ENCODE assay signal across 9 mouse cellular contexts in genomic region chr12:111377986-111378490, GRCm38 (mm10). TPM values are rescaled to one million over a fixed set of nuclear protein-coding genes. Genes with fewer than 3 reads are reported as not detected.
DNase-seq lines count a peak whose midpoint lies in the region; ATAC-seq and TF ChIP-seq lines count a peak whose summit lies in the region.
"Had no signal": no experiment of that assay in that cellular context is flagged by ENCODE, and none has a peak within 500 bp of the region (broad histone marks: within the 10 kb centered on the region; RNA-seq: fewer than 3 reads in every experiment).

No protein-coding gene starts in this region.

- no peak for TF ChIP-seq CTCF in bone marrow, adult 2 months (IDR thresholded peaks at IDR 0.05; ENCODE audit: control insufficient read depth, insufficient read depth, low read length)

- TF ChIP-seq POLR2A in bone marrow, adult 2 months (IDR thresholded peaks at IDR 0.05; ENCODE audit: borderline replicate concordance, control insufficient read depth, low read depth, low read length): no peak

- peak overlapping the region; percentile 77 for H3K4me3 ChIP-seq in bone marrow, adult 2 months (replicated peaks; ENCODE audit: control insufficient read depth, low read depth, low read length)

- no peaks in the 10 kb centered on the region for H3K4me1 ChIP-seq in bone marrow, adult 2 months (ENCODE audit: control insufficient read depth, insufficient read depth, low read length)

- 2% methylated on average over 32 of the region's 32 CpGs for WGBS in bone marrow, adult 2 months

- DNase-seq in heart, adult 8-10 months (ENCODE audit: low spot score): peak; percentile 53
- no peak for DNase-seq in heart, postnatal 36 days
- peak; percentile 21 for DNase-seq in forelimb bud, embryonic 11.5 days (ENCODE audit: low read depth, low spot score)
- DNase-seq in kidney, postnatal 25 days: peak; percentile 56 to 77
- DNase-seq in urinary bladder, postnatal 4 days (ENCODE audit: low spot score in 2 of 2): no peak
- no peak for DNase-seq in gastrocnemius, postnatal 36 days

- peak overlapping the region; percentile 17; the same call in 1 of the 2 replicates for H3K27ac ChIP-seq in bone marrow, adult 2 months (ENCODE audit: control insufficient read depth, insufficient read depth, low read depth, low read length, poor library complexity)

- intact Hi-C loops in heart, postnatal 36 days (cut with DNase I): loop anchor here (2.0 kb wide), 1 partner anchor 17 kb away; no protein-coding TSS in a partner anchor
- intact Hi-C loops in gastrocnemius, postnatal 36 days (cut with DNase I): no loop called here

- ATAC-seq in megakaryocyte, adult 5-6 weeks (ENCODE audit: poor library complexity, severe bottlenecking): peak; percentile 22; the same call in 1 of the 2 replicates

RNA-seq across cellular contexts. Expression of gene Cdc42bpb, which starts 0.5 kb away (rescaled TPM):
- 10 to 100 TPM; 45.5 to 59.7 (median 53.9) TPM for total RNA-seq in heart, adult 8-10 months (2022)
- 10 to 100 TPM; 54.6 to 62.5 TPM for total RNA-seq in heart, postnatal 36 days (2021)
- 5.7 and 20.1 TPM in 2 replicates for polyA plus RNA-seq in bone marrow, adult 2 months (2011; ENCODE audit: insufficient read depth, insufficient read length, low replicate concordance, missing spikeins)
- total RNA-seq in megakaryocyte, adult 5-6 weeks (2015): 22.0 and 24.6 TPM in 2 replicates
- 12.4 and 14.2 TPM in 2 replicates for total RNA-seq in megakaryocyte, adult 5-6 weeks (2017)
- total RNA-seq in gastrocnemius, postnatal 36 days (2021): 10 to 100 TPM; 18.6 to 18.7 TPM

RNA-seq across cellular contexts. Expression of gene Lbhd2, which starts 28.6 kb away (rescaled TPM):
- total RNA-seq in heart, adult 8-10 months (2022): not detected
- total RNA-seq in heart, postnatal 36 days (2021): not detected
- not detected in 2 replicates for polyA plus RNA-seq in bone marrow, adult 2 months (2011; ENCODE audit: insufficient read depth, insufficient read length, low replicate concordance, missing spikeins)
- total RNA-seq in megakaryocyte, adult 5-6 weeks (2015): not detected in 2 replicates
- not detected in 2 replicates for total RNA-seq in megakaryocyte, adult 5-6 weeks (2017)
- not detected for total RNA-seq in gastrocnemius, postnatal 36 days (2021)
- total RNA-seq: adrenal gland, adult 18-20 months had no signal

RNA-seq across cellular contexts. Expression of gene Exoc3l4, which starts 38.8 kb away (rescaled TPM):
- total RNA-seq in heart, adult 8-10 months (2022): 1 to 10 TPM; 2.1 to 3.6 (median 3.0) TPM
- 1 to 10 TPM; 2.9 to 3.0 TPM for total RNA-seq in heart, postnatal 36 days (2021)
- 7.3 and 18.4 TPM in 2 replicates for polyA plus RNA-seq in bone marrow, adult 2 months (2011; ENCODE audit: insufficient read depth, insufficient read length, low replicate concordance, missing spikeins)
- total RNA-seq in megakaryocyte, adult 5-6 weeks (2015): 0.39 and 1.1 TPM in 2 replicates
- 0.29 TPM in 1 of 2 replicates, not detected in the other for total RNA-seq in megakaryocyte, adult 5-6 weeks (2017)
- total RNA-seq in gastrocnemius, postnatal 36 days (2021): 1 to 10 TPM; 1.8 to 4.6 TPM

Comparison
In these comparisons a context has a peak if more than half of its experiments do, and no peak if none do; other contexts are left out.
1. DNase-seq: peak in heart, adult 8-10 months (single experiment), forelimb bud, embryonic 11.5 days (single experiment) and kidney, postnatal 25 days (2 of 2); none in heart, postnatal 36 days (0 of 2), urinary bladder, postnatal 4 days (0 of 2) and gastrocnemius, postnatal 36 days (0 of 2).